ENCODE assay signal across 21 mouse cellular contexts in genomic region chr3:65549785-65550184, GRCm38 (mm10).
"Had no signal": no experiment of that assay in that cellular context is flagged by ENCODE, and none has a peak within 500 bp of the region (broad histone marks: within the 10 kb centered on the region; RNA-seq: fewer than 3 reads in every experiment).

No protein-coding gene starts in this region.

- H3K27me3 ChIP-seq: kidney, embryonic 15.5 days; liver, embryonic 13.5 days; megakaryocyte, embryonic 14.5 days; neural tube, embryonic 13.5 days had no signal

- H3K4me2 ChIP-seq: kidney, embryonic 15.5 days; liver, embryonic 13.5 days; midbrain, embryonic 13.5 days; neural tube, embryonic 13.5 days had no signal

- H3K4me1 ChIP-seq: kidney, embryonic 15.5 days; megakaryocyte, embryonic 14.5 days; neural tube, embryonic 13.5 days had no signal

- H3K9ac ChIP-seq: kidney, embryonic 15.5 days; liver, embryonic 13.5 days; midbrain, embryonic 13.5 days; neural tube, embryonic 13.5 days had no signal

- DNase-seq: kidney, postnatal 10 days; layer of hippocampus, adult 9-11 months; liver, embryonic 13.5 days; lung, adult 2 months; lung, postnatal 14 days; lung, postnatal 4 days; retina, postnatal 1 day; right cerebral cortex, postnatal 4 days; thymus, adult 2 months; thymus, postnatal 14 days had no signal

- H3K9me3 ChIP-seq: kidney, embryonic 15.5 days; liver, embryonic 13.5 days; megakaryocyte, embryonic 14.5 days; midbrain, embryonic 10.5 days; midbrain, embryonic 13.5 days; neural tube, embryonic 13.5 days had no signal

- ATAC-seq: hindbrain, embryonic 16.5 days; intestine, embryonic 16.5 days; midbrain, embryonic 13.5 days; midbrain, embryonic 16.5 days had no signal

- H3K27ac ChIP-seq: kidney, embryonic 15.5 days; layer of hippocampus, adult 2 months; liver, embryonic 13.5 days; midbrain, embryonic 10.5 days; midbrain, embryonic 13.5 days; neural tube, embryonic 13.5 days; stomach, postnatal 0 days had no signal

- H3K4me3 ChIP-seq: kidney, embryonic 15.5 days; layer of hippocampus, adult 2 months; liver, embryonic 13.5 days; megakaryocyte, embryonic 14.5 days; midbrain, embryonic 10.5 days; midbrain, embryonic 13.5 days; myocyte; neural tube, embryonic 13.5 days had no signal
